Mouse (Mus musculus) stomach, embryonic 15.5 days (tissue): Measurements from ENCODE around the gene Tex13a. TPM values are rescaled to one million over a fixed set of nuclear protein-coding genes. Genes with fewer than 3 reads are reported as not detected.

ENCODE experiments used
- ATAC-seq: fragments of 200-750 bp; cut with Nextera tagmentation; 2 replicates; pipeline ENCODE4 v1.8.0; 2017; ENCODE audit warnings: low read depth, moderate number of reproducible peaks, moderate TSS enrichment; ENCODE audit not compliant: insufficient read depth, low FRiP score
- H3K27ac ChIP-seq: fragments of 300-500 bp; sonication (generic); 2 replicates; pipeline ENCODE4 v1.5.1; 2015; ENCODE audit warnings: mild to moderate bottlenecking, inconsistent platforms
- H3K27me3 ChIP-seq: fragments of 300-500 bp; sonication (generic); replicated peaks from 2 replicates; pipeline ENCODE4 v1.6.1; 2015; ENCODE audit warnings: inconsistent platforms
- H3K36me3 ChIP-seq: fragments of 300-500 bp; sonication (generic); 2 replicates; pipeline ENCODE4 v1.6.1; 2015; ENCODE audit warnings: inconsistent platforms
- H3K4me1 ChIP-seq: fragments of 300-500 bp; sonication (generic); 2 replicates; pipeline ENCODE4 v1.6.1; 2015; ENCODE audit warnings: inconsistent platforms
- H3K4me2 ChIP-seq: fragments of 300-500 bp; sonication (generic); 2 replicates; pipeline ENCODE4 v1.6.1; 2015; ENCODE audit warnings: mild to moderate bottlenecking, inconsistent platforms
- H3K4me3 ChIP-seq: fragments of 300-500 bp; sonication (generic); replicated peaks from 2 replicates; pipeline ENCODE4 v1.5.1; 2015; ENCODE audit warnings: inconsistent platforms
- H3K9ac ChIP-seq: fragments of 300-500 bp; sonication (generic); 2 replicates; pipeline ENCODE4 v1.6.1; 2015; ENCODE audit warnings: inconsistent platforms
- H3K9me3 ChIP-seq: fragments of 300-500 bp; sonication (generic); 2 replicates; pipeline ENCODE4 v1.6.1; 2016; ENCODE audit warnings: inconsistent platforms
- WGBS: fragments of 180-500 bp; shearing (Covaris S2); methylation state at CpG from one replicate; pipeline ENCODE4 v1.1.7; 2015; 5-methylcytosine and 5-hydroxymethylcytosine counted together
- polyA plus RNA-seq: library from polyadenylated mRNA; unstranded; fragments of >200 nt; fragmentation: Nextera tagmentation; extraction: Ambion mirVana; gene quantifications from 2 replicates; pipeline ENCODE4 v1.2.1, GENCODE M21; 2015

Gene Tex13a
- not detected in 2 replicates for polyA plus RNA-seq

- no peak within 1 kb of the TSS for H3K27ac ChIP-seq
- no peaks in the 10 kb centered on the region for H3K36me3 ChIP-seq
- H3K4me1 ChIP-seq = no peaks in the 10 kb centered on the region
- H3K9ac ChIP-seq = no peak within 1 kb of the TSS
- H3K9me3 ChIP-seq = no peaks in the 10 kb centered on the region
- ATAC-seq = no peak
- H3K4me2 ChIP-seq = no peak within 1 kb of the TSS
- WGBS = 73% methylated on average over 3 of the region's 3 CpGs
- H3K27me3 ChIP-seq = no peaks in the 10 kb centered on the region
- no peak within 1 kb of the TSS for H3K4me3 ChIP-seq
Observed at GRCm38 (mm10) chrX:138209480-138209879, at the start of gene Tex13a. TSS of gene Tex13a (minus strand) at chrX:138209580.

- Histone ChIP-seq H3K4me2 (no peak overlapping the region), H3K27ac (no peak overlapping the region), H3K4me1 (no peaks in the 10 kb centered on the region), H3K27me3 (no peaks in the 10 kb centered on the region), H3K4me3 (no peak overlapping the region), H3K9ac (no peak overlapping the region), H3K36me3 (no peaks in the 10 kb centered on the region), H3K9me3 (no peaks in the 10 kb centered on the region)
- 67% methylated on average over 4 of the region's 4 CpGs for WGBS
- ATAC-seq = no peak
Observed at GRCm38 (mm10) chrX:138234626-138235025, 25.2 kb upstream of the Tex13a start.

- WGBS = 11% methylated on average over 3 of the region's 3 CpGs
Observed at GRCm38 (mm10) chrX:138170146-138170545, 39.2 kb downstream of the Tex13a start.

More at GRCm38 (mm10) chrX:138170146-138170545, 39.2 kb downstream of the Tex13a start:
- Histone ChIP-seq H3K27ac (no peak overlapping the region), H3K4me1 (no peaks in the 10 kb centered on the region), H3K9ac (no peak overlapping the region), H3K4me2 (no peak overlapping the region), H3K36me3 (no peaks in the 10 kb centered on the region), H3K4me3 (no peak overlapping the region), H3K27me3 (no peaks in the 10 kb centered on the region), H3K9me3 (no peaks in the 10 kb centered on the region)
- ATAC-seq = no peak
